Mouse (Mus musculus) hindbrain, embryonic 15.5 days (tissue): ENCODE data around the gene Nfkbib. TPM values are rescaled to one million over a fixed set of nuclear protein-coding genes. Genes with fewer than 3 reads are reported as not detected.

Source experiments
- polyA plus RNA-seq: library from polyadenylated mRNA; unstranded; fragments of >200 nt; fragmentation: Nextera tagmentation; extraction: Ambion mirVana; gene quantifications from 2 replicates; pipeline ENCODE4 v1.2.1, GENCODE M21; 2015

Gene Nfkbib
- polyA plus RNA-seq, 1 experiment from 2014 or later: 69.0 TPM

Other genes with a start within 250 kb of the Nfkbib start
- gene Ifnl3, start 244.7 kb downstream of the Nfkbib start, polyA plus RNA-seq: not detected in 2 replicates
- gene Sycn, start 226.6 kb downstream of the Nfkbib start, polyA plus RNA-seq: not detected in 2 replicates
- 0.19 TPM in 1 of 2 replicates, not detected in the other for gene Nccrp1, start 220.3 kb downstream of the Nfkbib start, polyA plus RNA-seq
- gene Samd4b, start 169.4 kb downstream of the Nfkbib start, polyA plus RNA-seq: 23.3 and 28.1 TPM in 2 replicates
- 20.2 TPM in 2 replicates for gene Pak4, start 169.3 kb downstream of the Nfkbib start, polyA plus RNA-seq
- gene Acp7, start 136.2 kb downstream of the Nfkbib start, polyA plus RNA-seq: 0.29 and 0.33 TPM in 2 replicates
- 10.1 and 13.4 TPM in 2 replicates for gene Fbxo27, start 74.7 kb downstream of the Nfkbib start, polyA plus RNA-seq
- gene Fbxo17, start 50.7 kb downstream of the Nfkbib start, polyA plus RNA-seq: 4.1 and 5.2 TPM in 2 replicates
- gene Mrps12, start 25.7 kb downstream of the Nfkbib start, polyA plus RNA-seq: 113 TPM in 2 replicates
- gene Sars2, start 25.5 kb downstream of the Nfkbib start, polyA plus RNA-seq: 19.5 TPM in 2 replicates
- gene Ccer2, start 11.3 kb downstream of the Nfkbib start, polyA plus RNA-seq: 0.54 and 0.71 TPM in 2 replicates
- 112 and 125 TPM in 2 replicates for gene Sirt2, start 777 bp downstream of the Nfkbib start, polyA plus RNA-seq
- gene Rinl, start 21.5 kb upstream of the Nfkbib start, polyA plus RNA-seq: 2.6 and 2.7 TPM in 2 replicates
- gene Hnrnpl, start 41.0 kb upstream of the Nfkbib start, polyA plus RNA-seq: 162 and 180 TPM in 2 replicates
- 97.8 and 98.0 TPM in 2 replicates for gene Ech1, start 57.7 kb upstream of the Nfkbib start, polyA plus RNA-seq
- gene Lgals4, start 66.3 kb upstream of the Nfkbib start, polyA plus RNA-seq: 5.7 and 7.2 TPM in 2 replicates
- 4.7 and 7.9 TPM in 2 replicates for gene Lgals7, start 96.3 kb upstream of the Nfkbib start, polyA plus RNA-seq
- 0.51 and 0.58 TPM in 2 replicates for gene Capn12, start 113.9 kb upstream of the Nfkbib start, polyA plus RNA-seq
- 140 and 154 TPM in 2 replicates for gene Actn4, start 194.8 kb upstream of the Nfkbib start, polyA plus RNA-seq
- gene Eif3k, start 214.4 kb upstream of the Nfkbib start, polyA plus RNA-seq: 283 and 294 TPM in 2 replicates
- 10.6 and 10.8 TPM in 2 replicates for gene Map4k1, start 214.5 kb upstream of the Nfkbib start, polyA plus RNA-seq